Mouse (Mus musculus): Measurements from ENCODE around the gene Tmem30c. TPM values are rescaled to one million over a fixed set of nuclear protein-coding genes. Genes with fewer than 3 reads are reported as not detected.
A peak's percentile ranks its signal among the peaks of the same experiment; 100 is the strongest.

Gene Tmem30c
- polyA plus RNA-seq, 1 experiment from 2014 or later: 0.08 TPM

GRCm38 (mm10) chr16:57269751-57270150, 22.9 kb downstream of the Tmem30c start:
- no peaks in the 10 kb centered on the region for H3K9me3 ChIP-seq (replicated peaks; ENCODE audit: control insufficient read depth, low read length)
- H3K4me3 ChIP-seq (replicated peaks; ENCODE audit: low read length): no peak overlapping the region
- no peaks in the 10 kb centered on the region for H3K27me3 ChIP-seq (ENCODE audit: control insufficient read depth, insufficient read depth, low read length)
- no peaks in the 10 kb centered on the region for H3K36me3 ChIP-seq (ENCODE audit: control insufficient read depth, insufficient read depth, low read length)
- H3K9ac ChIP-seq (ENCODE audit: low read length): no peak overlapping the region
- H3K4me2 ChIP-seq (ENCODE audit: low read depth, low read length): no peak overlapping the region
- H3K4me1 ChIP-seq (ENCODE audit: control insufficient read depth, insufficient read depth, low read length): peaks cover 6% of the 10 kb centered on the region
- no peak overlapping the region for H3K27ac ChIP-seq (ENCODE audit: low read length)
- no peak for ATAC-seq (ENCODE audit: insufficient read depth, low FRiP score)
- WGBS: 93% methylated on average over 13 of the region's 13 CpGs

- WGBS: 83% methylated on average over 14 of the region's 14 CpGs
Observed at GRCm38 (mm10) chr16:57268058-57268841, 24.4 kb downstream of the Tmem30c start.

GRCm38 (mm10) chr16:57267068-57267467, 25.6 kb downstream of the Tmem30c start:
- ATAC-seq (ENCODE audit: insufficient read depth, low FRiP score): no peak; the same call in 1 of the 2 replicates

More at GRCm38 (mm10) chr16:57268058-57268841, 24.4 kb downstream of the Tmem30c start:
- Histone ChIP-seq H3K27ac (ENCODE audit: low read length) (no peak overlapping the region), H3K4me3 (replicated peaks; ENCODE audit: low read length) (no peak overlapping the region), H3K4me2 (ENCODE audit: low read depth, low read length) (no peak overlapping the region), H3K27me3 (ENCODE audit: control insufficient read depth, insufficient read depth, low read length) (no peaks in the 10 kb centered on the region), H3K9me3 (replicated peaks; ENCODE audit: control insufficient read depth, low read length) (0 out of 2 replicates have a peak, but pooled peaks cover 4% of the 10 kb centered on the region), H3K4me1 (ENCODE audit: control insufficient read depth, insufficient read depth, low read length) (peaks cover 6% of the 10 kb centered on the region), H3K36me3 (ENCODE audit: control insufficient read depth, insufficient read depth, low read length) (no peaks in the 10 kb centered on the region), H3K9ac (ENCODE audit: low read length) (no peak overlapping the region)
- 0 out of 2 replicates have a peak, but pooled peaks have one; percentile 9 for ATAC-seq (ENCODE audit: insufficient read depth, low FRiP score)

GRCm38 (mm10) chr16:57260152-57260551, 32.5 kb downstream of the Tmem30c start:
- no peak for ATAC-seq (ENCODE audit: insufficient read depth, low FRiP score)
- 80% methylated on average over 10 of the region's 10 CpGs for WGBS
- H3K4me2 ChIP-seq (ENCODE audit: low read depth, low read length): no peak overlapping the region
- H3K36me3 ChIP-seq (ENCODE audit: control insufficient read depth, insufficient read depth, low read length): no peaks in the 10 kb centered on the region
- no peak overlapping the region for H3K9ac ChIP-seq (ENCODE audit: low read length)
- H3K27ac ChIP-seq (ENCODE audit: low read length): no peak overlapping the region
- no peaks in the 10 kb centered on the region for H3K4me1 ChIP-seq (ENCODE audit: control insufficient read depth, insufficient read depth, low read length)
- no peak overlapping the region for H3K4me3 ChIP-seq (replicated peaks; ENCODE audit: low read length)
- H3K9me3 ChIP-seq (replicated peaks; ENCODE audit: control insufficient read depth, low read length): 0 out of 2 replicates have a peak, but pooled peaks cover 4% of the 10 kb centered on the region
- H3K27me3 ChIP-seq (ENCODE audit: control insufficient read depth, insufficient read depth, low read length): no peaks in the 10 kb centered on the region

More at GRCm38 (mm10) chr16:57267068-57267467, 25.6 kb downstream of the Tmem30c start:
- Histone ChIP-seq H3K4me1 (ENCODE audit: control insufficient read depth, insufficient read depth, low read length) (peaks cover 6% of the 10 kb centered on the region), H3K27ac (ENCODE audit: low read length) (peak overlapping the region; percentile 38; the same call in 1 of the 2 replicates), H3K9ac (ENCODE audit: low read length) (no peak overlapping the region), H3K9me3 (replicated peaks; ENCODE audit: control insufficient read depth, low read length) (0 out of 2 replicates have a peak, but pooled peaks cover 4% of the 10 kb centered on the region), H3K4me3 (replicated peaks; ENCODE audit: low read length) (no peak overlapping the region), H3K27me3 (ENCODE audit: control insufficient read depth, insufficient read depth, low read length) (no peaks in the 10 kb centered on the region), H3K4me2 (ENCODE audit: low read depth, low read length) (no peak overlapping the region), H3K36me3 (ENCODE audit: control insufficient read depth, insufficient read depth, low read length) (no peaks in the 10 kb centered on the region)
- 0% methylated on average over 1 of the region's 1 CpGs for WGBS

GRCm38 (mm10) chr16:57259356-57260083, 33.1 kb downstream of the Tmem30c start:
- Histone ChIP-seq H3K4me3 (replicated peaks; ENCODE audit: low read length) (no peak overlapping the region), H3K36me3 (ENCODE audit: control insufficient read depth, insufficient read depth, low read length) (no peaks in the 10 kb centered on the region), H3K27ac (ENCODE audit: low read length) (no peak overlapping the region), H3K9me3 (replicated peaks; ENCODE audit: control insufficient read depth, low read length) (0 out of 2 replicates have a peak, but pooled peaks cover 3% of the 10 kb centered on the region), H3K27me3 (ENCODE audit: control insufficient read depth, insufficient read depth, low read length) (no peaks in the 10 kb centered on the region), H3K9ac (ENCODE audit: low read length) (no peak overlapping the region), H3K4me1 (ENCODE audit: control insufficient read depth, insufficient read depth, low read length) (no peaks in the 10 kb centered on the region), H3K4me2 (ENCODE audit: low read depth, low read length) (no peak overlapping the region)
- no peak for ATAC-seq (ENCODE audit: insufficient read depth, low FRiP score)
- WGBS: 79% methylated on average over 13 of the region's 13 CpGs

GRCm38 (mm10) chr16:57251589-57252421, 40.9 kb downstream of the Tmem30c start:
- peak overlapping the region; percentile 80 for H3K27ac ChIP-seq (ENCODE audit: low read length)
- H3K4me3 ChIP-seq (replicated peaks; ENCODE audit: low read length): no peak overlapping the region
- WGBS: 27% methylated on average over 7 of the region's 7 CpGs
- peak; percentile 73 for ATAC-seq (ENCODE audit: insufficient read depth, low FRiP score)
- no peak overlapping the region for H3K9ac ChIP-seq (ENCODE audit: low read length)
- H3K27me3 ChIP-seq (ENCODE audit: control insufficient read depth, insufficient read depth, low read length): no peaks in the 10 kb centered on the region
- H3K4me1 ChIP-seq (ENCODE audit: control insufficient read depth, insufficient read depth, low read length): no peaks in the 10 kb centered on the region
- H3K36me3 ChIP-seq (ENCODE audit: control insufficient read depth, insufficient read depth, low read length): no peaks in the 10 kb centered on the region
- no peak overlapping the region for H3K4me2 ChIP-seq (ENCODE audit: low read depth, low read length)
- no peaks in the 10 kb centered on the region; the same call in 1 of the 2 replicates for H3K9me3 ChIP-seq (replicated peaks; ENCODE audit: control insufficient read depth, low read length)

GRCm38 (mm10) chr16:57250991-57251390, 41.7 kb downstream of the Tmem30c start:
- no peak for ATAC-seq (ENCODE audit: insufficient read depth, low FRiP score)
- H3K27ac ChIP-seq (ENCODE audit: low read length): peak overlapping the region; percentile 80
- H3K9ac ChIP-seq (ENCODE audit: low read length): no peak overlapping the region
- 83% methylated on average over 4 of the region's 4 CpGs for WGBS
- no peak overlapping the region for H3K4me2 ChIP-seq (ENCODE audit: low read depth, low read length)
- no peaks in the 10 kb centered on the region; the same call in 1 of the 2 replicates for H3K9me3 ChIP-seq (replicated peaks; ENCODE audit: control insufficient read depth, low read length)
- no peaks in the 10 kb centered on the region for H3K27me3 ChIP-seq (ENCODE audit: control insufficient read depth, insufficient read depth, low read length)
- H3K4me1 ChIP-seq (ENCODE audit: control insufficient read depth, insufficient read depth, low read length): no peaks in the 10 kb centered on the region
- no peaks in the 10 kb centered on the region for H3K36me3 ChIP-seq (ENCODE audit: control insufficient read depth, insufficient read depth, low read length)
- H3K4me3 ChIP-seq (replicated peaks; ENCODE audit: low read length): no peak overlapping the region

GRCm38 (mm10) chr16:57247464-57247863, 45.2 kb downstream of the Tmem30c start:
- H3K4me1 ChIP-seq (ENCODE audit: control insufficient read depth, insufficient read depth, low read length): no peaks in the 10 kb centered on the region
- 91% methylated on average over 4 of the region's 4 CpGs for WGBS
- ATAC-seq (ENCODE audit: insufficient read depth, low FRiP score): no peak
- no peaks in the 10 kb centered on the region for H3K27me3 ChIP-seq (ENCODE audit: control insufficient read depth, insufficient read depth, low read length)
- H3K4me2 ChIP-seq (ENCODE audit: low read depth, low read length): no peak overlapping the region
- H3K27ac ChIP-seq (ENCODE audit: low read length): no peak overlapping the region
- no peaks in the 10 kb centered on the region for H3K36me3 ChIP-seq (ENCODE audit: control insufficient read depth, insufficient read depth, low read length)
- H3K9ac ChIP-seq (ENCODE audit: low read length): no peak overlapping the region
- H3K4me3 ChIP-seq (replicated peaks; ENCODE audit: low read length): no peak overlapping the region
- H3K9me3 ChIP-seq (replicated peaks; ENCODE audit: control insufficient read depth, low read length): no peaks in the 10 kb centered on the region; the same call in 1 of the 2 replicates
